Mouse (Mus musculus): ENCODE measurements around the gene Scaper.
A peak's percentile ranks its signal among the peaks of the same experiment; 100 is the strongest.

The Scaper gene

DNA sequence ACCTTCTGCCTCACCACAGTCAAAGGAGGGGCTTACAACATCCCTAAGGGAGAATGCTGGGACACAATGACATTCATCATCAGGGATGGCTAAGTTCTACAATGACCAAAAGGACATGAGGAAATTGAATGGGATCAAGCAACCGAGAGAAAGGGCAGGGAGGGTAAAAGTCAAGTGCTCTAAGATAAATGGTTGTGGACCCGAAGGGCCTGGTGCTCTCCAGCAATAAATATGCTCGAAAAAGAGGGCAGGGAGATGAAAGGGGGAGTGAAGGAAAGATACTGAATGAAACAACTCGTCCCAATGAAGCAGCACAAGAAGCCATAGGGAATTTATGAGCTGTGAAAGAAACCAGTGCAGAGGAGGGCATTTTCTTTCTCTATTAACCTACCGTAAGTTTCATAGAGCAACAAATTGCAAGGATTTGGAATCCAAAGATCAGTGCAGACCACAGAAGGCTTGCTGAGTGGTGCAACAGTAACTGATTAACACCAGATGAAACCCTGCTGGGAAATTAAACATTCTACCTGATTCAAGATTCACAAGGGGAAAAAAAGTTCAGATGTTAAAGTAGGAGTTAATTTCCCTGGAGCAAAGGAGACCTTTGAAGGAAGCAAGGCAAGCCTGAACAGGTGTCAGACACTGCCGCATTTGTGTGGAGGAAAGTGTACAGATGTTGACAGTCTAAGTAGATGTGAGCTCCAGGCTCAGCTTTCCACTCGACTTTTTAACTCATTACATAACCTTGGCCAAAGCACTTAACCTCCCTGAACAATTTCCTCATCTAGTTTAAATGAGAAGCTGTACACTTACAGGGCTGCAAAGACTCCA is 329.0 kb downstream of the Scaper start:
- no peak for DNase-seq (ENCODE audit: low spot score in 2 of 2)

DNA sequence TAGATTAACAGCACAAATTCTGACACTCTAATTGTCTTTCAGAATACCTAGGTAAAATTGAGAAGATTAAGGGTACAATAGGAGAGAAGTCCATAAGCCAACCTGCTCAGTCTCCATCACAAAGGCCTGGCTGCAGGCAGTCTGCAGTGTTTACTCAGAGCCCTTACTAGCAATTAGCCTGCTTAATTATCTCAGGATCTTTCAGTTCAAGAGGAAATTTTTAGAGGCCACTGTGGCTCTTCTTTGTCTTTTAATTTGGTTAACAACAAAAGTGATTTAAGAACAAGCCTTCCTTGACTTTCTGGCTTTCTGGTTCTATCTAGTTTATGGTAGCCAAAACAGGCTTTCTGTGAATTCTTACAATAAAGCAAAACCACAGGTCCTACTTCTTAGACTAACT is 339.3 kb downstream of the Scaper start:
- DNase-seq (ENCODE audit: low spot score in 2 of 2): no peak

- no peak for DNase-seq (ENCODE audit: low spot score in 2 of 2)
Observed at GRCm38 (mm10) chr9:55586141-55586540, 351.8 kb downstream of the Scaper start.

GRCm38 (mm10) chr9:55581414-55581813 is 356.5 kb downstream of the Scaper start:
- no peak for DNase-seq (ENCODE audit: low spot score in 2 of 2)

DNA sequence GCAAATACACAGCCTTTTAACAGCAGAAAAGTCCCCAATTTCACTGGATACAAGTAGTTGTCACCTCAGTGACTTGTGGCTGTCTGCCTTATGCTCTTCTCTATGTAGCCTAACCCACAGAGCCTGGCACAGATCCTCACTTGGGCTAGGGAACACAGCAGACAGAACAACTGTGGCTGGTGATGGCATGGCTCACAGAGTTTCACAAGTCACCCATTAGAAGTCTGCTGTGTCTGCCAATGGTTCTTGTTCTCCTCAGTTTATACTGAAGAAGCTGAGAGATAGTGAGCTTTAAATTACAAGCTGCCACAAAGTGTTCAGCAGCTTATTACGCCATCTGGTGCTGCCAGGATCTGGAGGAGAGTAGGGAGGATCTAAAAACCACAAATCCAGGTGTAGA is 361.3 kb downstream of the Scaper start:
- DNase-seq (ENCODE audit: low spot score in 2 of 2): no peak

GRCm38 (mm10) chr9:55571071-55571470 is 366.8 kb downstream of the Scaper start:
- DNase-seq (ENCODE audit: low spot score in 2 of 2): no peak

GRCm38 (mm10) chr9:55568466-55569159 is 369.3 kb downstream of the Scaper start:
- DNase-seq (ENCODE audit: low spot score in 2 of 2): peak in 1 of 2 experiments; percentile 18

DNA sequence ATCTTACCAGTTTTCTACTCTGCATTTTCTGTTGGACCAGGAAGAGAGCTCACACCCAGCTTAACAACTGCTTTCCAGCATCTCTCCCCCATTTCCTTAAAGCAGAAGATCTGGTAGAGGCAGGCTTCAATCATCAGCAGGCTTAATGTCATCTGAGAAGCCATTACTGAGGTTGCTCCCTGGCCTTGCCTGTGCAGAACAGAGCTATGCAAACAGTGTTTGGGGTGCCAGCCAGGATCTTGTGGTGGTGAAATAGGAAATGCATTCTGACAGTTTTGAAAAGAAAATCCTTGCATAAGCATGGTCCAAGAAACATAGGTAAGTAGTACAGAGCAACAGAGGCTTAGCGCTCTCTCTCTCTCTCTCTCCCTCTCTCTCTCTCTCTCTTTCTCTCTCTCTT is 377.0 kb downstream of the Scaper start:
- no peak for DNase-seq (ENCODE audit: low spot score in 2 of 2)

GRCm38 (mm10) chr9:55554986-55555385 is 382.9 kb downstream of the Scaper start:
- no peak for DNase-seq (ENCODE audit: low spot score in 2 of 2)

- DNase-seq (ENCODE audit: low spot score in 2 of 2): no peak
Observed at GRCm38 (mm10) chr9:55549302-55549890, 388.5 kb downstream of the Scaper start.

DNA sequence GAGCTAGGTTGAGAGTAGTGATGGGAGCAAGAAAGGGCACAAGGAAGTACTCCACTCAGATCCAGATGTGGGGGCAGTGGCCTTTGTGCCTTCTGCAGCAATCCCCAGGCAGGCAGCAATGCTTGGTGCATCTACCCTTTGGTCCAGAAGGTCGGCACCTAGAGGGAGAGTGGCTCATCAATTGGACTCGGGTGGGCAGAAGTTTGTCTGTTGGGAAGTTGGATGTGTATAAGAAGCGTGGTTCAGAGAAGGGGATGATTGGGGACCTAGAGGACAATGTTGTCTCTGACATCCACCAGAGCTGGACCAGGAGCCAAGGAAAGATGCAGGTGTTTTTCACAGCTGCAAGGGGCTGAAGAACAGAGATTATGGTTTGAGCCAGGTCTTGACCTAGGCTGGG is 389.0 kb downstream of the Scaper start:
- no peak for DNase-seq (ENCODE audit: low spot score in 2 of 2)

DNA sequence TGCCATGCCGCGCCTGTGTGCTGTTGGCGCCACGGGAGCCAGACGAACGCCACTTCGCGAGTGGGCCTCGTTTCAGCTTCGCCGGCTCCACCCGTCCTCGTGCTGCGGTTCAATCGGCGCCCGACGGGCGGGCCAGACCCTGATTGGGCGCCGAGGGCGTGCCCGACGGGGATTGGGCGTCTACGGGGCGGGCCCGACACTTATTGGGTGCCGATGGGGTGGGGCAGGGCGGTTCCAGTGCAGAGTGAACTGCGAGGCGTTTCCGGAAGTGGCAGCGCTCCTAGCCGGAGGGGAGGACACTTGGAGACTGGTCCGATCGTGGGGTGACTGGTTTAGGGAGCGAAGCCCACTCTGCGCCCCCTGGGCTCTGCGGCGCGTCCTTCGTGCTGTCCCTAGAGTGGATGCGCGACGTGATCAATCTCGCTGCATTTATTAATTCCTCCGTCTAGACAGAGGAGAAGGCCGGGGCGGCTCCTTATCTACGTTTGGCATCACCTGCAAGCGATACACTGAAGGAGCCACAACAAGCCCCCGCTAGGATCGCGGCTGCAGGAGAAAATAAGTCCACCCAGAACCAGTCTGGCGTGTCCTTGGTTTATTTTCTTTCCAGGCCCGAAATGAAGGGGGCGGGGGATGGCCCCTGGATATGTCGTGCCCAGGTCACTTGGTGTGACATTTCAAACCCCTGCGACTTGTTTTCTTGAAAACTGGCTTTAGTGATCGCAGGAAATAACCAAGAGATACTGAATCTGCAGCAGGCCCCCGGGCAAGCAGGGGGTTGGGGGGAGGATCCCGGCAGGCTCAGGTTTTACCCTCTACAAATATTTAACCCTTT is 391.5 kb downstream of the Scaper start:
- DNase-seq (ENCODE audit: low spot score in 2 of 2): peak in 1 of 2 experiments; percentile 10

- DNase-seq (ENCODE audit: low spot score in 2 of 2): peak in 1 of 2 experiments; percentile 11
Observed at GRCm38 (mm10) chr9:55545556-55546175, 392.3 kb downstream of the Scaper start.

DNA sequence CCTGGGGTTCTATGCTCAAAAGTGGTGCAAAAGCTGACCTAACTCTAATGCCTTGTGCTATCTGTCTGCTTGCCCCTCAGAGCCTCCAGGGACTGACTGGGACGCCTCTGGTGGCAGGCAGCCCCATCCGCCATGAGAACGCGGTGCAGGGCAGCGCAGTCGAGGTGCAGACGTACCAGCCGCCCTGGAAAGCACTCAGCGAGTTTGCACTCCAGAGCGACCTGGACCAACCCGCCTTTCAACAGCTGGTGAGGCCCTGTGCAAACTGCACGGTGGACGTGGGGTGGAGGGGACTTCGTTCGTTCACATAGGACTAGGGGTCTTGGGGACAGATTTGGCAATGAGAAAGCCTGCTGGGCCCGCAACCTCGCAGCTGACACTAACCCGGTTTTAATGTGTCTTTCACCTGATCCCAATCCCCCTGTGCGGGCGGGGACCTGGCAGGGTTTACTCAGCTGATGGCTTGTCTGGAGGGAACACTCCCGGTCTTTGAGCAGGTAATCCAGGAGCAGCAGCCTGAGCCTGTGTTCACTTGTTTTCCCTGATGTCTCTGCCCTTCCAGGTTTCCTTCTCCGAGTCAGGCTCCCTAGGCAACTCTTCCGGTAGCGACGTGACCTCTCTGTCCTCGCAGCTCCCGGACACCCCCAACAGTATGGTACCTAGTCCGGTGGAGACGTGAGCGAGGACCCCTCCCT is 392.9 kb downstream of the Scaper start:
- DNase-seq (ENCODE audit: low spot score in 2 of 2): peak in 1 of 2 experiments; percentile 25

DNA sequence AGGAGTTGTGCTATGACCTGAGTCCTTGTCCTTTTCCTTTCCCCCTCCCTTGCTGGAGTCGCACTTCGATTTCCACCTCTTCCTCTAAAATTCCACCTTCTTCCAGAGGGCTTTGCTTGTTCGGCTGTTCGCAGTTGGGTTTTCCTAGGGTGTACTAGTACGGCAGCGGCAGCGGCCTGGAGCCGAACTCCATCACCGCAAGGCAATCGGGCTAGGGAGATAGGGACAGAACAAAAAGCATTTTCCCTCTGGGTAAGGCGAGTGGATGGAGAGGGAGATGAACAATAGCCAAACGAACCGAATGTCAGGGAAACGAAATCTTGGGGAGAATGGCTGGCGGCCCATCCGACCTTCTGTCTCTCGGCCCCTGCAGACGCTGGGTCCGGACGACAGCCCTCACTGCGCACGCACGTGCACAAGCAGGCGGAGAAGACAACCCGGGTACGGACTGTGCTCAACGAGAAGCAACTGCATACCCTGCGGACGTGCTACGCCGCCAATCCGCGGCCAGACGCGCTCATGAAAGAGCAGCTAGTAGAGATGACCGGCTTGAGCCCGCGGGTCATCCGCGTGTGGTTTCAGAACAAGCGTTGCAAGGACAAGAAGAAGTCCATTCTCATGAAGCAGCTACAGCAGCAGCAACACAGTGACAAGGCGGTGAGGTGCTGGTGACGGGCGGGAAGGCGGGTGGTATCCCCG is 394.1 kb downstream of the Scaper start:
- DNase-seq (ENCODE audit: low spot score in 2 of 2): peak in 1 of 2 experiments; percentile 37

GRCm38 (mm10) chr9:55543336-55543702 is 394.6 kb downstream of the Scaper start:
- peak in 1 of 2 experiments; percentile 26 for DNase-seq (ENCODE audit: low spot score in 2 of 2)

GRCm38 (mm10) chr9:55542366-55543325 is 395.3 kb downstream of the Scaper start:
- DNase-seq (ENCODE audit: low spot score in 2 of 2): no peak

DNA sequence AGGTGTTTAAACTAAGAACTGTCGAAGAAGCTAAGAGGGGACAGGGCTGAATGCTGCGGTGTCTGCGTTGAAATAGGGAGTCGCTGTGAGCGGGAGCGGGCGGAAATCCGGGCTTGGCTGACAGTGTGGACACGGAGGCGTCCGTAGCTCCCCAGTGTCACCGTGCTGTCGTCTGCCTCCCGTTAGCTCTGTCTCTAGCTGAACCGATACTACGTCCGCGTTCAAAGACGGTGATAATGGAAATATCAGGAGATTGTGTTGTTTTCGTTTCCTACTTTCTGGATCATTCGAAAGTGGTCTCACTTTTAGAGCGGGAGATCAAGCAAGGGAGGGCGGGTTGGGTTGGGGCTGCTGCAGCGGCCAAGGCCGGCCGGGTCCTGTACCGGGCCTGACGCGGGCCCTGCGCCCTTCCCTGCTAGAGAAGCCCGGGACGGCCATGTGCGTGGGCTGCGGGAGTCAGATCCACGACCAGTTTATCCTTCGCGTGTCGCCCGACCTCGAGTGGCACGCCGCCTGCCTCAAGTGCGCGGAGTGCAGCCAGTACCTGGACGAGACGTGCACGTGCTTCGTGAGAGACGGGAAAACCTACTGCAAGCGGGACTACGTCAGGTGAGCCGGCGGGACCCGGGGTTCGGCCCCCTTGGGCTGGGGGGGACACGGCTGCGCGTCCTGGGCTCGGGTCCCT is 396.1 kb downstream of the Scaper start:
- DNase-seq (ENCODE audit: low spot score in 2 of 2): peak in 1 of 2 experiments; percentile 33
